Mouse (Mus musculus) forebrain, embryonic 11.5 days (tissue): ENCODE results near the gene Tnip2. TPM values are rescaled to one million over a fixed set of nuclear protein-coding genes. Genes with fewer than 3 reads are reported as not detected.

Source experiments
- ATAC-seq: fragments of 200-750 bp; cut with Nextera tagmentation; replicated peaks from 2 replicates; pipeline ENCODE4 v1.8.0; 2017; ENCODE audit warnings: moderate TSS enrichment; ENCODE audit not compliant: low FRiP score
- DNase-seq: peaks from one replicate; pipeline ENCODE4 v3.0.0-alpha.2; 2017; ENCODE audit warnings: low spot score
- H3K27ac ChIP-seq: fragments of 300-500 bp; sonication (generic); 2 replicates; pipeline ENCODE4 v1.5.1; 2014; ENCODE audit warnings: low read depth, low read length
- H3K27me3 ChIP-seq: fragments of 300-500 bp; sonication (generic); 2 replicates; pipeline ENCODE4 v1.6.1; 2014; ENCODE audit warnings: mild to moderate bottlenecking, low read length, mixed read lengths; ENCODE audit not compliant: control insufficient read depth, insufficient read depth
- H3K36me3 ChIP-seq: fragments of 300-500 bp; sonication (generic); 2 replicates; pipeline ENCODE4 v1.6.1; 2014; ENCODE audit warnings: mild to moderate bottlenecking, low read length, moderate library complexity, mixed read lengths; ENCODE audit not compliant: control insufficient read depth, insufficient read depth
- H3K4me1 ChIP-seq: fragments of 300-500 bp; sonication (generic); replicated peaks from 2 replicates; pipeline ENCODE4 v1.6.1; 2014; ENCODE audit warnings: low read length, mixed read lengths; ENCODE audit not compliant: control insufficient read depth, insufficient read depth
- H3K4me2 ChIP-seq: fragments of 300-500 bp; sonication (generic); 2 replicates; pipeline ENCODE4 v1.6.1; 2014; ENCODE audit warnings: low read depth, mild to moderate bottlenecking, low read length, moderate library complexity, mixed read lengths; ENCODE audit not compliant: severe bottlenecking
- H3K4me3 ChIP-seq: fragments of 300-500 bp; sonication (generic); 2 replicates; pipeline ENCODE4 v1.5.1; 2014; ENCODE audit warnings: low read depth, low read length
- H3K9ac ChIP-seq: fragments of 300-500 bp; sonication (generic); 2 replicates; pipeline ENCODE4 v1.6.1; 2014; ENCODE audit warnings: low read length
- H3K9me3 ChIP-seq: fragments of 300-500 bp; sonication (generic); 2 replicates; pipeline ENCODE4 v1.6.1; 2016; ENCODE audit warnings: low read length, mixed read lengths; ENCODE audit not compliant: control insufficient read depth
- WGBS: fragments of 180-500 bp; shearing (Covaris S2); extraction: QIAGEN DNeasy Blood & Tissue Kit; methylation state at CpG from one replicate; pipeline ENCODE4 v1.1.7; 2014; 5-methylcytosine and 5-hydroxymethylcytosine counted together
- polyA plus RNA-seq: library from polyadenylated mRNA; unstranded; fragments of >200 nt; fragmentation: Nextera tagmentation; extraction: Ambion mirVana; gene quantifications from 2 replicates; pipeline ENCODE4 v1.2.1, GENCODE M21; 2014

The Tnip2 gene
- polyA plus RNA-seq, 1 experiment from 2014 or later, result 5.6 TPM

- ATAC-seq, result no peak
- Histone ChIP-seq H3K9ac (no peak overlapping the region), H3K4me1 (no peaks in the 10 kb centered on the region), H3K4me2 (no peak overlapping the region), H3K36me3 (no peaks in the 10 kb centered on the region), H3K4me3 (no peak overlapping the region), H3K27ac (no peak overlapping the region), H3K9me3 (no peaks in the 10 kb centered on the region), H3K27me3 (no peaks in the 10 kb centered on the region)
- DNase-seq, result no peak
- WGBS, result 82% methylated on average over 6 of the region's 6 CpGs
Measured at GRCm38 (mm10) chr5:34496745-34497144, 17.0 kb downstream of the Tnip2 start.

GRCm38 (mm10) chr5:34489418-34489787 is 24.4 kb downstream of the Tnip2 start:
- no peak overlapping the region for H3K9ac ChIP-seq
- no peaks in the 10 kb centered on the region for H3K4me1 ChIP-seq
- no peak overlapping the region for H3K27ac ChIP-seq
- no peaks in the 10 kb centered on the region for H3K9me3 ChIP-seq
- no peaks in the 10 kb centered on the region for H3K27me3 ChIP-seq
- no peak overlapping the region for H3K4me3 ChIP-seq
- no peak for ATAC-seq
- H3K4me2 ChIP-seq, result no peak overlapping the region
- no peak for DNase-seq
- WGBS, result 86% methylated on average over 3 of the region's 3 CpGs
- H3K36me3 ChIP-seq, result peaks cover 9% of the 10 kb centered on the region; the same call in 1 of the 2 replicates

GRCm38 (mm10) chr5:34488741-34489417 is 24.9 kb downstream of the Tnip2 start:
- DNase-seq (no peak), ATAC-seq (no peak)
- Histone ChIP-seq H3K4me3 (no peak overlapping the region), H3K4me1 (no peaks in the 10 kb centered on the region), H3K9ac (no peak overlapping the region), H3K4me2 (no peak overlapping the region), H3K36me3 (peaks cover 9% of the 10 kb centered on the region; the same call in 1 of the 2 replicates), H3K27me3 (no peaks in the 10 kb centered on the region), H3K9me3 (no peaks in the 10 kb centered on the region), H3K27ac (no peak overlapping the region)
- WGBS, result 82% methylated on average over 6 of the region's 6 CpGs

GRCm38 (mm10) chr5:34487320-34488090 is 26.3 kb downstream of the Tnip2 start:
- Histone ChIP-seq H3K27ac (no peak overlapping the region), H3K4me3 (no peak overlapping the region), H3K27me3 (no peaks in the 10 kb centered on the region), H3K4me2 (no peak overlapping the region), H3K4me1 (no peaks in the 10 kb centered on the region), H3K9me3 (no peaks in the 10 kb centered on the region), H3K36me3 (peaks cover 9% of the 10 kb centered on the region; the same call in 1 of the 2 replicates), H3K9ac (no peak overlapping the region)
- DNase-seq (no peak), ATAC-seq (no peak)
- 83% methylated on average over 6 of the region's 6 CpGs for WGBS

GRCm38 (mm10) chr5:34485731-34486130 is 28.1 kb downstream of the Tnip2 start:
- 93% methylated on average over 15 of the region's 15 CpGs for WGBS
- Histone ChIP-seq H3K9me3 (no peaks in the 10 kb centered on the region), H3K27me3 (no peaks in the 10 kb centered on the region), H3K4me1 (no peaks in the 10 kb centered on the region), H3K27ac (no peak overlapping the region), H3K9ac (no peak overlapping the region), H3K36me3 (peaks cover 9% of the 10 kb centered on the region; the same call in 1 of the 2 replicates), H3K4me3 (no peak overlapping the region), H3K4me2 (no peak overlapping the region)
- DNase-seq (no peak), ATAC-seq (no peak)

- H3K27me3 ChIP-seq, result no peaks in the 10 kb centered on the region
- DNase-seq (no peak), ATAC-seq (no peak)
- no peak overlapping the region for H3K4me2 ChIP-seq
- no peak overlapping the region for H3K4me3 ChIP-seq
- no peaks in the 10 kb centered on the region for H3K9me3 ChIP-seq
- H3K4me1 ChIP-seq, result no peaks in the 10 kb centered on the region
- H3K27ac ChIP-seq, result no peak overlapping the region
- peaks cover 11% of the 10 kb centered on the region; the same call in 1 of the 2 replicates for H3K36me3 ChIP-seq
- no peak overlapping the region for H3K9ac ChIP-seq
- 86% methylated on average over 3 of the region's 3 CpGs for WGBS
Measured at GRCm38 (mm10) chr5:34480926-34481325, 32.9 kb downstream of the Tnip2 start.

- Histone ChIP-seq H3K9me3 (no peaks in the 10 kb centered on the region), H3K27me3 (no peaks in the 10 kb centered on the region), H3K4me2 (no peak overlapping the region), H3K27ac (no peak overlapping the region), H3K4me3 (no peak overlapping the region), H3K36me3 (peaks cover 24% of the 10 kb centered on the region), H3K9ac (no peak overlapping the region), H3K4me1 (no peaks in the 10 kb centered on the region)
- DNase-seq, result no peak
- WGBS, result 97% methylated on average over 2 of the region's 2 CpGs
- no peak for ATAC-seq
Measured at GRCm38 (mm10) chr5:34468039-34468775, 45.6 kb downstream of the Tnip2 start.

- no peaks in the 10 kb centered on the region for H3K27me3 ChIP-seq
- H3K27ac ChIP-seq, result no peak overlapping the region
- ATAC-seq (no peak), DNase-seq (no peak)
- no peak overlapping the region for H3K9ac ChIP-seq
- 98% methylated on average over 2 of the region's 2 CpGs for WGBS
- H3K36me3 ChIP-seq, result peaks cover 27% of the 10 kb centered on the region
- H3K9me3 ChIP-seq, result no peaks in the 10 kb centered on the region
- no peak overlapping the region for H3K4me2 ChIP-seq
- no peak overlapping the region for H3K4me3 ChIP-seq
- no peaks in the 10 kb centered on the region for H3K4me1 ChIP-seq
Measured at GRCm38 (mm10) chr5:34466648-34467047, 47.1 kb downstream of the Tnip2 start.
